Mouse (Mus musculus) forebrain, embryonic 15.5 days (tissue): Measurements from ENCODE around the gene Dcaf5. TPM values are rescaled to one million over a fixed set of nuclear protein-coding genes. Genes with fewer than 3 reads are reported as not detected.
A peak's percentile ranks its signal among the peaks of the same experiment; 100 is the strongest.

ENCODE experiments used
- ATAC-seq: fragments of 200-750 bp; cut with Nextera tagmentation; replicated peaks from 2 replicates; pipeline ENCODE4 v1.8.0; 2017; ENCODE audit warnings: mild to moderate bottlenecking, moderate TSS enrichment, moderate library complexity
- H3K27ac ChIP-seq: fragments of 300-500 bp; sonication (generic); replicated peaks from 2 replicates; pipeline ENCODE4 v1.5.1; 2015; ENCODE audit warnings: mild to moderate bottlenecking, inconsistent platforms
- H3K27me3 ChIP-seq: fragments of 300-500 bp; sonication (generic); 2 replicates; pipeline ENCODE4 v1.6.1; 2015; ENCODE audit warnings: inconsistent platforms
- H3K36me3 ChIP-seq: fragments of 300-500 bp; sonication (generic); 2 replicates; pipeline ENCODE4 v1.6.1; 2015; ENCODE audit warnings: mild to moderate bottlenecking, inconsistent platforms
- H3K4me1 ChIP-seq: fragments of 300-500 bp; sonication (generic); 2 replicates; pipeline ENCODE4 v1.6.1; 2015; ENCODE audit warnings: inconsistent platforms
- H3K4me2 ChIP-seq: fragments of 300-500 bp; sonication (generic); replicated peaks from 2 replicates; pipeline ENCODE4 v1.6.1; 2015; ENCODE audit warnings: mild to moderate bottlenecking, inconsistent platforms
- H3K4me3 ChIP-seq: fragments of 300-500 bp; sonication (generic); 2 replicates; pipeline ENCODE4 v1.5.1; 2015; ENCODE audit warnings: mild to moderate bottlenecking, inconsistent platforms
- H3K9ac ChIP-seq: fragments of 300-500 bp; sonication (generic); replicated peaks from 2 replicates; pipeline ENCODE4 v1.6.1; 2015; ENCODE audit warnings: mild to moderate bottlenecking, inconsistent platforms
- H3K9me3 ChIP-seq: fragments of 300-500 bp; sonication (generic); 2 replicates; pipeline ENCODE4 v1.6.1; 2016; ENCODE audit warnings: inconsistent platforms
- WGBS: fragments of 180-500 bp; shearing (Covaris S2); methylation state at CpG from one replicate; pipeline ENCODE4 v1.1.7; 2015; ENCODE audit warnings: mixed read lengths; 5-methylcytosine and 5-hydroxymethylcytosine counted together
- microRNA-seq: library from miRNA; unstranded; fragments of <30 nt; microRNA quantifications from one replicate; pipeline ENCODE4, GENCODE M21; 2016
- polyA plus RNA-seq: library from polyadenylated mRNA; unstranded; fragments of >200 nt; fragmentation: Nextera tagmentation; extraction: Ambion mirVana; gene quantifications from 2 replicates; pipeline ENCODE4 v1.2.1, GENCODE M21; 2015

The Dcaf5 gene
- polyA plus RNA-seq, 1 experiment from 2014 or later = 21.0 TPM

- H3K9me3 ChIP-seq = peaks cover under 1% of the 10 kb centered on the region; the same call in 1 of the 2 replicates
- no peaks in the 10 kb centered on the region for H3K36me3 ChIP-seq
- no peaks in the 10 kb centered on the region for H3K4me1 ChIP-seq
- WGBS = 85% methylated on average over 6 of the region's 6 CpGs
- ATAC-seq = no peak
- no peak overlapping the region for H3K27ac ChIP-seq
- H3K4me3 ChIP-seq = no peak overlapping the region
- H3K9ac ChIP-seq = no peak overlapping the region
- H3K27me3 ChIP-seq = no peaks in the 10 kb centered on the region
- no peak overlapping the region for H3K4me2 ChIP-seq
These were observed 137.7 kb downstream of the Dcaf5 start for GRCm38 (mm10) chr12:80298714-80299113.

DNA sequence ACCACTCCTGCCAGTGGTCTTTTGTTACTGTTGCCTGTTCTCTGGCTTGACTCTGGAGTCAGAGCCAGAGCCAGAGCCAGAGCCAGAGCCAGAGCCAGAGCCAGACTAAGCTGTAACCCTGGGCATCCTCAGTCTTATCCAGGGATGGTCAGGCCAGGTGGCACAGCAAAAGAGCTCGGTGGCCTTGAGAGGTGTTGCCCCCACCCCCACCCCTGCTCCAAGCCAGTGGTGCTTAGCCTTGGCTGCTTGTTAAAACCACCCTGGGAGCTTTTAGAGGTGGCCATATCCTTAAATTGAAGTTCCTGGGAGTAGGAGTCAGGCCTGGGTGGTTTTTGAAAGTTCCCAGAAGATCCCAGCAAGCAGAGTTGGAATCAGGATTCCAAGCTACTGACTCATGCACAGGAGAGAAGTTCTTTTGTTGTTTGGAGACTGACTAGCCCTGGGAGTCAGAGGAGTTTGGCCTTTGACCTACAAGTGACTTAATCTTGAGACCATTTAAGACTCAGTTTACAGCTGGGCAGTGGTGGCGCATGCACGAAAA, 144.4 kb downstream of the Dcaf5 start:
- no peak overlapping the region for H3K27ac ChIP-seq
- H3K4me3 ChIP-seq = no peak overlapping the region
- no peaks in the 10 kb centered on the region for H3K27me3 ChIP-seq
- no peaks in the 10 kb centered on the region for H3K36me3 ChIP-seq
- no peak overlapping the region for H3K4me2 ChIP-seq
- 0 out of 2 replicates have a peak, but pooled peaks cover 3% of the 10 kb centered on the region for H3K4me1 ChIP-seq
- ATAC-seq = no peak
- no peak overlapping the region for H3K9ac ChIP-seq
- no peaks in the 10 kb centered on the region for H3K9me3 ChIP-seq
- WGBS = 56% methylated on average over 3 of the region's 3 CpGs

DNA sequence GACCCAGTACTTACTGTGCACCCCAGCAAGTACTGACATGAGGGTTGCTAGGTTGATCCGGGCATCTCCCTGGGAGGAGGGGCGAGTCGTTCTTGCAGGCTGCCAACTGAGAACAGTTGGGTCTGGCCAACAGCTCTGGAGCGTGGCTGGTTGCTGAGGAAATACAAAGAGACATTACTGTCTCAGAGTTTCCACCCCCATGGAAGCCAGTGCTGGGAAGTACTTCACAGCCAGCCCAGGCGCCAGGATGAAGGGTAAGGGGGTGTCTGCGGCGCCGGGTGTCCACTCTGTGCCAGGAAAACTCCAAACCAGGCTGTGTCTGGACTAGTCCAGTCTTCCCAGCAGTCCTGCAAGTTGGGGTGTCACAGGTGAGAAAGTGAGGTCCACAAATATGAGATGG, 145.4 kb downstream of the Dcaf5 start:
- Histone ChIP-seq H3K27me3 (no peaks in the 10 kb centered on the region), H3K4me3 (no peak overlapping the region), H3K4me2 (no peak overlapping the region), H3K4me1 (0 out of 2 replicates have a peak, but pooled peaks cover 3% of the 10 kb centered on the region), H3K27ac (no peak overlapping the region), H3K9ac (no peak overlapping the region), H3K9me3 (no peaks in the 10 kb centered on the region), H3K36me3 (no peaks in the 10 kb centered on the region)
- ATAC-seq = no peak
- 82% methylated on average over 8 of the region's 8 CpGs for WGBS

DNA sequence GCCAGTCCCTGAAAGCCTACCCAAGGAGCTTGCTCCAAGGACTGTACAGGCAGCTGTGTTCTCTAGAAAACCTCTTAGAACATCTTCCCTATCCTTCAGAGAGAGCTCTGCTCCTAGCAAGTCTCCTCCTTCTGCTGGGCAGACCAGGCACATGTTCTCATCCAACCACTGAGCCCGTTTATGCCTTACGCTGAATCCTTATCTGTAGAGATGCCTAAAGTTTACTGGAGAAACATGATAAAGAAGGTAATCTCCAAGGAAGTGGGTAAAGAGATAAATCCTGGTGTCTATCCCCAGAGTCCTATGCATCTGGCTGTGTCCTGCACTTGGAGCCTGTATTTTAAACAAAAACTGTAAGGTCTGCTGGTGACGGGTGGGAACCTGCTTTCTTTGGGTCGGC, 145.9 kb downstream of the Dcaf5 start:
- no peak overlapping the region for H3K4me3 ChIP-seq
- H3K4me2 ChIP-seq = no peak overlapping the region
- H3K27ac ChIP-seq = no peak overlapping the region
- ATAC-seq = no peak
- H3K4me1 ChIP-seq = 0 out of 2 replicates have a peak, but pooled peaks cover 3% of the 10 kb centered on the region
- H3K9ac ChIP-seq = no peak overlapping the region
- 93% methylated on average over 4 of the region's 4 CpGs for WGBS
- no peaks in the 10 kb centered on the region for H3K27me3 ChIP-seq
- H3K9me3 ChIP-seq = no peaks in the 10 kb centered on the region
- no peaks in the 10 kb centered on the region for H3K36me3 ChIP-seq

DNA sequence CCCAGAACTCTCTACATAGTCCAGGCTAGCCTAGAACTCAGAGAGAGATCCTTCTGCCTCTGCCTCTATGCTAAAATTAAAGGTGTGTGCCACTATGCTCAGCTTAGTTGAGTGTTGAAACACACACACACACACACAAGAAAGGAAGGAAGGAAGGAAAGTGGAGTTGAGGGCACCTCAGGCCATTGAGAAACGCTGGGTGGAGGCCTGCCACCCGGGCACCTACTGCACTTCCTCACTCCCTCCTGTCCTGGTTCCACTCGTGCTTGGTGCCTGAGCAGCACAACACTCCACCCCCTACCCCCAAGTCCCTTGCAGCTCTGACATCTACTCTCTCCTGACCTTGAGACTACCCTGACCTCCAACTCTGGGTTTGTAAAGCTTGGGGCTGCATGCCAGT, 146.7 kb downstream of the Dcaf5 start:
- Histone ChIP-seq H3K9ac (no peak overlapping the region), H3K9me3 (no peaks in the 10 kb centered on the region), H3K27ac (no peak overlapping the region), H3K4me3 (no peak overlapping the region), H3K4me1 (0 out of 2 replicates have a peak, but pooled peaks cover 3% of the 10 kb centered on the region), H3K4me2 (no peak overlapping the region), H3K36me3 (no peaks in the 10 kb centered on the region), H3K27me3 (no peaks in the 10 kb centered on the region)
- WGBS = 81% methylated on average over 3 of the region's 3 CpGs
- no peak for ATAC-seq

- H3K36me3 ChIP-seq = no peaks in the 10 kb centered on the region
- no peak overlapping the region for H3K4me2 ChIP-seq
- H3K9me3 ChIP-seq = no peaks in the 10 kb centered on the region
- H3K9ac ChIP-seq = no peak overlapping the region
- no peaks in the 10 kb centered on the region for H3K4me1 ChIP-seq
- WGBS = 47% methylated on average over 5 of the region's 5 CpGs
- no peak overlapping the region for H3K4me3 ChIP-seq
- no peak for ATAC-seq
- H3K27me3 ChIP-seq = no peaks in the 10 kb centered on the region
- H3K27ac ChIP-seq = no peak overlapping the region
These were observed 150.5 kb downstream of the Dcaf5 start for GRCm38 (mm10) chr12:80285890-80286289.

Small RNA genes within 50 kb of the gene (microRNA-seq; reads per million reads assigned to microRNA genes)
- 46.4 reads per million, percentile 43 among the genes with 10 or more reads in this experiment for gene Mir1843a

Other genes starting within 250 kb of the Dcaf5 start
- 8.8 and 8.9 TPM in 2 replicates for gene Actn1, start 176.2 kb downstream of the Dcaf5 start, polyA plus RNA-seq
- 58.1 and 62.0 TPM in 2 replicates for gene Exd2, start 26.5 kb upstream of the Dcaf5 start, polyA plus RNA-seq
- 21.2 and 23.7 TPM in 2 replicates for gene Galnt16, start 81.7 kb upstream of the Dcaf5 start, polyA plus RNA-seq
- 25.4 and 26.0 TPM in 2 replicates for gene Slc39a9, start 207.3 kb upstream of the Dcaf5 start, polyA plus RNA-seq
- 315 and 344 TPM in 2 replicates for gene Erh, start 207.7 kb upstream of the Dcaf5 start, polyA plus RNA-seq